Mouse (Mus musculus) retina, postnatal 1 day (tissue): ENCODE measurements around the gene Stat6.
A peak's percentile ranks its signal among the peaks of the same experiment; 100 is the strongest.

ENCODE experiments used
- DNase-seq: peaks from one replicate; pipeline ENCODE4 v3.0.0-alpha.2; 2012

The Stat6 gene

DNA sequence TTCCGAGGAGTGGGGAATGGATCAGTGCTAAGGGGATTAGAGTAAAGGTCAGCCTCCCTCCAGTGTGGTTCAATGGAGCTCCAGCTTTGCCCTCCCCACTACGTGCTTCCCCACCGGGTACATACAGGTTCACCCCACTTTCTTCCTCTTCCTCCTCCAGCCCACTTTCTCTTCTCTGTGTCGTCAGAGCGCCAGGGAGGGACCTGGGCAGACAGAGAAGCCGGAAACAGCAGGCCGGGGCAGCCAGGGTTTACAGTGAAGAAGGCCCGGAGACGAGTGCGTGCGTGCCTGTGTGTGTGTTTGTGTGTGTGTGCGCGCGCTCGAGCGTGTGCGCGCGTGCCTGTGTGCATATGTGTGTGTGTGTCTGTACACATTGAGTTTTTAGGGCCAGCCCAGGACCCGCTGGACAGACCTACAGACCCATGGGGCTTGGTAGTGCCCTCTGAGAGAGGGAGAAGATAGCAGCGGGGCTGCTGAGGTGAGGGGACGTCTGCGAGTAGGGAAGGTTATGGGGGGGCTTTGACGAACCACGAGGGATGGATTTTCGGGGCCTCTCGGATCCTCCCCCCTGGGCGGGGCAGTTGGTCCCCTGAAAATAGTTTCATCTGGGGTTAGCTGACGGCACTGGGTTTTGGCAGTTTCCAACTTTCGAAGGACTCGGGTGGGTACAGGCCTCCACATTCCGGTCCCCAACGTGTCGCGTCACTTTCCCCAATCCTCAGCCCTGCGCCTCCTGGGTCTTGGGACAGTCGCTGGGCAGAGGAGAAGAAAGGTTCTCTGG, at the start of gene Stat6:
Gene Stat6 (plus strand): TSS at position 215 of the 781 bp plus-strand sequence.
- peak; percentile 64 for DNase-seq

- DNase-seq: no peak
Measured at GRCm38 (mm10) chr10:127594405-127594804, 48.4 kb upstream of the Stat6 start.

- DNase-seq: no peak
Measured at GRCm38 (mm10) chr10:127594930-127595715, 47.7 kb upstream of the Stat6 start.

DNA sequence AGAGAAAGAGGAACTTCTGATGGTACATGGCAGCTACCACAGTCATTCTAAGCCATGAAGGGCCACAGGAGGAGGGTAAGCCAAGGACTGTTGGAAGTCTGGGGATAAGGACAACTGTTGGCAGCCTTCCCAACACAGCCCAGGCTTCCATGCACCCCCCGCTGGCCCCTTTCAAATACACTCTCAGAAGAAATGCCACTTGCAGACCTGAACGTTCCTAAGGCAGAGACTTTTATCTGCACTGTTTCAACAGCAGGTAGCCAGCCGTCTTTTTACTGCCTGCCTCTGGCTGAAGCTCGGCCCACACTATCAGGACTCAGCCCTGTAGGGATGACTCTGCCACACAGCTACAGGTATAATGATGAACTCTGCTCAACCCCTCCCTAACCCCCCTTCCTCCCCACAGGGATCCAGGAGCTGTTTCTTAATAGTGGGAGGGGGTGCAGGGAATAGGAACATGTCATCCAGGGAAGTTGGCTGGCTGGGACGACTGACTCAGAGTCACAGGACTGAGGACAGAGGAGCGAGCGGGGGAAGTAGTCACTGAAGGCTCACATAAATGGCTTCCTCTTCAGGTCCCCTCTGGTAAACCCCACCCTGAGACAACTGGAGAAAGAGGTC, 46.4 kb upstream of the Stat6 start:
- DNase-seq: no peak

- no peak for DNase-seq
Measured at GRCm38 (mm10) chr10:127597311-127597901, 45.4 kb upstream of the Stat6 start.

GRCm38 (mm10) chr10:127598607-127599006, 44.2 kb upstream of the Stat6 start:
- DNase-seq: no peak

DNA sequence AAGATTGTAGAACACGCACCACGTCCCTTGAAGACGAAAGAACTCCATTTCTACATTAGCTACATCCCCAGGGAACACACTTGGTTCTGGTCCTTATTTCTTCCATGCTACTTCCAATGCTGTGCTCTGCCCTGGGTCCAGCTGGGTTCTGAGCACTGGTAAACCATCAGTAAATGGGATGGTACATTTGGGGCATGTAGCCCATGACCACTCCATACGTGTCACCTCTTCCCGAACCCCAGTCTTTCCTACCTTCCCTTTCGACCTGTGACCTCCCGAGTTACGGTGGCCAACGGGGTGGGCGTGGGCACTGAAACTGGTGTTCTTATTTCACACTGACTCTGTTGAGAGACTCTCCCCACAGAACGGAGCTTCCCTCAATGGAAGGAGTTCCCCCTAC, 43.5 kb upstream of the Stat6 start:
- DNase-seq: no peak

- DNase-seq: no peak
Measured at GRCm38 (mm10) chr10:127599779-127600541, 42.8 kb upstream of the Stat6 start.

- no peak for DNase-seq
Measured at GRCm38 (mm10) chr10:127602194-127602593, 40.6 kb upstream of the Stat6 start.

GRCm38 (mm10) chr10:127603437-127604371, 39.1 kb upstream of the Stat6 start:
- DNase-seq: no peak

- no peak for DNase-seq
Measured at GRCm38 (mm10) chr10:127604465-127605250, 38.1 kb upstream of the Stat6 start.

DNA sequence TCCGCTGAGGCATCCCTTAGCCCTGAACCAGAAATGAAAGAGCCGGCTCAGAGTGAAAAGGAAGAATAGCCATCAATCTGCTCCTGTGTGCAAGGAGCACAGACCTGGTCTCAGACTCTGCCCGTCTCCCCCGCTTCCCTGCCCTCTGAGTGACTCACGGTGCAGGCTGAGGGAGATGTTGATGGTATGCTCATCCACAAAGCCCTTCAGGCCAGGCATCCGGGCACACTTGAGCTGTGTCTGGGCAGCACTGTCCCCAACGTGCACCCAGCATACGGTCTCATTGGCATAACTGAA, 37.6 kb upstream of the Stat6 start:
- DNase-seq: no peak

GRCm38 (mm10) chr10:127605756-127606155, 37.0 kb upstream of the Stat6 start:
- DNase-seq: no peak

GRCm38 (mm10) chr10:127607059-127607458, 35.7 kb upstream of the Stat6 start:
- DNase-seq: no peak

- no peak for DNase-seq
Measured at GRCm38 (mm10) chr10:127609415-127610065, 33.2 kb upstream of the Stat6 start.

- no peak for DNase-seq
Measured at GRCm38 (mm10) chr10:127610066-127610415, 32.7 kb upstream of the Stat6 start.

DNA sequence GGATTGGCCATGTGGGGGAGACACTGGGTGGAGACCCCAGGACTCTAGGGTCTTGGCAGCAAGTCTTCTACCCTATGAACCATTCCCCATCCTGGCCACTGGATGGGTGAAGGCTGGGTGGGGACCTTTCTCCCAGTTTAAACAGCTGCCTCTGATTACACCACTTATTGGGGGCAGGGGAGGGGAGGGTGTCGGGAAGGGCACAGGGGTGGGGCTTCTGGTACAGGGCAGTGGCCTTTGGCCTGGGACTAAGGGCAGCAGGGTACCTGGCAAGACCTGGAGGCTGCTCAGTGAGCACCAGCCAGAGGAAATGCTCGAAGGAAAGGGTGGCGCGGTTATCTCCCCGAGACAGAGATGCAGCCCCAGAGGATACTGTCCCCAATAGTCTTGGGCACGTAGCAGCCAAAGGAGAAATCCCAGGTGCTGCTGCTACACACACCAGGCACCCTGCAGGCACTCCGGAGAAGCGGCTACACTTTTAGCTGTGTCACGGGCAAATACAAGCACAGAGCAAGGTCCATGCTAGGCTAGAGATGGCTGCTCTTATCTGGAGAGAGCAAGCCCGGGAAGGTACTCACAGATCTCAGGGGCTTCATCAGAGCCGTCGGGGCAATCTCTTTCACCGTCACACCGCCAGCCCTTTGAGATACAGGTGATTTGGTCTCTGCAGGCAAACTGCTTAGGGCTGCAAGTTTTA, 30.6 kb upstream of the Stat6 start:
- no peak for DNase-seq

DNA sequence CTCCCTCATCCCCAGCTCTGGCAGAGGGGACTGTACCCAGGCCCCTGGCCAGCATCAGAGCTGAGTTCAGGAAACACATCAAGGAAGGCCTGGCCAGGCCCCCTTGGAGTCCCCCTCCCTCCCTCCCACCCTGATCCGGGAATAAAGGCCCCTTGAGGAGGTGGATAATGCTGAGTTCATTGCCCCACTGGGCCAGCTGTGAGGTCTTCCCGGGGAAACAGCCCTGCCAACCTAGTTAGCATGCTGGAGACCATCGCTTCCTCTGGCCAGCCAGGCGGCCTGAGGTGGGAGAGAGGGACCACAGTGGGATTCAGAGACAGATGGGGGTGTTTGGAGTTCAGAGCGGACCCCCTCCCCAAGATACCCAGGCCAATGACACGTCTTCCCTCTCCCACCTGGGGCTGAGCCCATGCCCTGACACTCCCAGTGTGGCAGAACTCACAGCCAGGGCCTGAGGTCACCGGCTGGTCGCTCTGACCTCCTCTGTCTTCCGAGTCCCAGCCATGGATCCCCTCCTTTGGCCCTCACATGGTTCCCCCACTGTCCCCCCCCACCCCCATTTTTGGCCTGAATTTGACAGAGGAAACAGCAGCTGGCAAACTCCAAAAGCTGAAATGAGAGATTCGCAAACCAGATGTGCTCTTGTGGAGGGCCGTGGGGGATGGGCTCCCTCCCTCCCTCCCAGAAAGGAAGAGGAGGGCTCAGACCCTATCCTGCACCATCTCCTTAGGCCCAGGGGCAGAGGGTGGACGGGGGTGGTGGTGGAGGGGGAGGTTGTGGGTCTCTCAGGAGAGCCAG, 28.4 kb upstream of the Stat6 start:
- no peak for DNase-seq

DNA sequence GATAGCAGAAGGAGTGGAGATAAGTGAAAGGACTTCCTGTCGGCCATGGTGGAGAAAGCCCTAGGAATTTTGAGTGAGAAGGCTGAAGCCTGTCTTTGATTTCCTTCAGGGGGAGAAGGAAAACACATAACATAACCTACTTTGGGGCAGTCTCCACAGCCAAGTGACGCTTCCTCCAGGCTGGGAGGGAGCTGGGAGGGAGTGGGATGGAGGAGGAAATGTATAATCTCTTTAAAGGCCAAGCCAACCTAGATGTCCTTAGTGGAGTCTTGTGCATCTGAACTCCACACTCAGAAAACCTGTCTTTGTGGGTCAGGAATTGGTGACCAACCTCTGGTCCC, 27.8 kb upstream of the Stat6 start:
- no peak for DNase-seq
